Mouse (Mus musculus): ENCODE measurements at regions not wholly inside any gene's neighbourhood (a gene's known extent, or its start where the extent isn't known, plus 50 kb on each side); places are given as distances from the start of the nearest gene placed in this dataset.

- no peak for TF ChIP-seq POLR2A (IDR thresholded peaks at IDR 0.05; ENCODE audit: borderline replicate concordance, extremely low read depth, insufficient read depth, insufficient read length, poor library complexity, severe bottlenecking)
- TF ChIP-seq CTCF (IDR thresholded peaks at IDR 0.05; ENCODE audit: borderline replicate concordance, extremely low read depth, insufficient read depth, insufficient read length): no peak
Measured at GRCm38 (mm10) chr6:5566582-5566981, 70.5 kb upstream of the Pdk4 start.

Measured in brain, embryonic 14.5 days (tissue).